Mouse (Mus musculus) hindbrain, embryonic 15.5 days (tissue): ENCODE measurements around the gene Sprtn. TPM values are rescaled to one million over a fixed set of nuclear protein-coding genes. Genes with fewer than 3 reads are reported as not detected.
A peak's percentile ranks its signal among the peaks of the same experiment; 100 is the strongest.

Source experiments
- ATAC-seq: fragments of 200-750 bp; cut with Nextera tagmentation; 2 replicates; pipeline ENCODE4 v1.8.0; 2017; ENCODE audit warnings: low read depth, moderate number of reproducible peaks, moderate TSS enrichment; ENCODE audit not compliant: low FRiP score
- H3K27ac ChIP-seq: fragments of 300-500 bp; sonication (generic); replicated peaks from 2 replicates; pipeline ENCODE4 v1.5.1; 2015; ENCODE audit warnings: mild to moderate bottlenecking, inconsistent platforms
- H3K27me3 ChIP-seq: fragments of 300-500 bp; sonication (generic); 2 replicates; pipeline ENCODE4 v1.6.1; 2015; ENCODE audit warnings: control low read depth, inconsistent platforms
- H3K36me3 ChIP-seq: fragments of 300-500 bp; sonication (generic); 2 replicates; pipeline ENCODE4 v1.6.1; 2015; ENCODE audit warnings: control low read depth, inconsistent platforms
- H3K4me1 ChIP-seq: fragments of 300-500 bp; sonication (generic); replicated peaks from 2 replicates; pipeline ENCODE4 v1.6.1; 2015; ENCODE audit warnings: control low read depth, inconsistent platforms
- H3K4me2 ChIP-seq: fragments of 300-500 bp; sonication (generic); 2 replicates; pipeline ENCODE4 v1.6.1; 2015; ENCODE audit warnings: moderate library complexity, mild to moderate bottlenecking, inconsistent platforms
- H3K4me3 ChIP-seq: fragments of 300-500 bp; sonication (generic); 2 replicates; pipeline ENCODE4 v1.5.1; 2015; ENCODE audit warnings: mild to moderate bottlenecking, inconsistent platforms
- H3K9ac ChIP-seq: fragments of 300-500 bp; sonication (generic); 2 replicates; pipeline ENCODE4 v1.6.1; 2015; ENCODE audit warnings: inconsistent platforms
- H3K9me3 ChIP-seq: fragments of 300-500 bp; sonication (generic); 2 replicates; pipeline ENCODE4 v1.6.1; 2016; ENCODE audit warnings: control low read depth, inconsistent platforms
- WGBS: fragments of 180-500 bp; shearing (Covaris S2); methylation state at CpG from one replicate; pipeline ENCODE4 v1.1.7; 2015; 5-methylcytosine and 5-hydroxymethylcytosine counted together
- polyA plus RNA-seq: library from polyadenylated mRNA; unstranded; fragments of >200 nt; fragmentation: Nextera tagmentation; extraction: Ambion mirVana; gene quantifications from 2 replicates; pipeline ENCODE4 v1.2.1, GENCODE M21; 2015

Sprtn gene
- 8.8 and 9.3 TPM in 2 replicates for polyA plus RNA-seq

DNA sequence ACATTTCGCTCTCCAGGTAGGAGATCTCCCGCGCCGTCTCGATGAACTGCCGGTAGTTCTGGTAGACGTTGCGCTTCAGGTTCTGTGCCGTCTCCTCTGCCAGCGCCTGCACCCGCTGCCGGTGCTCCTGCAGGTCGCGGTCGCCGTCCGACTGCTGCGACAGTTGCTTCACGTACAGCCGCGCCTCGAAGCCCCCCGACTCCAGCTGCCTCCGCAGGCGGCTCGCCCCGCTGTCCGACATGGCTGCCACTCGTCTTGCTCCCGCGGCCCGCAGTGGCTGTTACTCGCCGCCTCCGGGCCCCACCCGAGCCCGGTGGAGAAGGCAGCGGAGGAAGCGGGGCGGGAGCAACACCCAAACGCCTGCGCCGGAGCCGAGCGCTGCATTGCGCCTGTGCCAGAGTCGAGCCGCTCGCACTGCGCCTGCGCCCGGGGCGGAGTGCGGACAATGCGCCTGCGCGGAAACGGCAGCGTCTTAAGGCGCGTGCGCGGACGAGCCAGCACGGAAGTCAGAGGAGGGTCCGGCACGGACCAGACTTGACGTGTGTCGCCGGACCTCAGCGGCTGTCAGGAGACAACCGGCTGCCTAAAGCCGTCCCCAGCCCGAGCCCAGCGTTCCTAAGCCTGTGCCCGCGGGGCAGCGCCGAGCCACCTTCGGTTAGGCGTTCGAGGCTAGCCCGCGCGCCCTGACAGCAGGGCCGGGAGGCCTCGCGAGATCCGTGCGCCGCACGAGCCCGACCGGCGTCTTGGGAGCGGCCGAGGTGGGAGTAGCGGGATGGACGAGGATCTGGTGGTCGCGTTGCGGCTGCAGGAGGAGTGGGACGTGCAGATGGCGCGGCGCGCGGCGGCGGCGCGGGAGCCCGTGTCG lies at the start of gene Sprtn, which contains the start of gene Exoc8:
Sprtn (plus strand) TSS at position 501 of the 865 bp plus-strand sequence.
Exoc8 (minus strand) TSS at position 320 of the 865 bp plus-strand sequence.
- Histone ChIP-seq H3K9ac (peak within 1 kb of the TSS; percentile 85), H3K36me3 (peaks cover 44% of the 10 kb centered on the region), H3K27ac (peak within 1 kb of the TSS; percentile 85), H3K4me1 (peaks cover 50% of the 10 kb centered on the region), H3K9me3 (no peaks in the 10 kb centered on the region), H3K4me2 (peak within 1 kb of the TSS; percentile 90), H3K4me3 (peak within 1 kb of the TSS; percentile 84), H3K27me3 (no peaks in the 10 kb centered on the region)
- peak; percentile 92 for ATAC-seq
- WGBS = under 1% methylated on average over 109 of the region's 114 CpGs

DNA sequence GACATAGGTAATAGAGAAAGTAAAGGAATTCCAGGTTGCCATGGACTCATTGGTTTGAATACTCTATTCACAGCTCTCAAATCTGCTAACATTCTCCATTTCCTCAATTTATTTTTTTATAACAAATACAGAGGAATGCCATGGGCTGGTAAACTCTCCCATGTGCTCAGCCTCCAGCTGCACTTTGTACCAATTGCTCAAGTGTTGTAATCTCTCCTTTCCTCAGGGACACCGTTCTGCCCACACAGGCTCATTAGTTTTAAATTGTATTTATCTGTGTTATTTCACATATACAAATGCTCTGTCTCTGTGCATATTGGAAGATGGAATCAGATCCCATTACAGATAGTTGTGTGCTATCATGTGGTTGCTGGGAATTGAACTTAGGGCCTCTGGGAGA lies 44.2 kb upstream of the Sprtn start:
- peaks cover 4% of the 10 kb centered on the region for H3K9me3 ChIP-seq
- no peak overlapping the region for H3K9ac ChIP-seq
- H3K27ac ChIP-seq = no peak overlapping the region
- 91% methylated on average over 1 of the region's 1 CpGs for WGBS
- no peak for ATAC-seq
- no peaks in the 10 kb centered on the region for H3K27me3 ChIP-seq
- H3K4me1 ChIP-seq = no peaks in the 10 kb centered on the region
- H3K4me2 ChIP-seq = no peak overlapping the region
- H3K4me3 ChIP-seq = no peak overlapping the region
- H3K36me3 ChIP-seq = peaks cover 50% of the 10 kb centered on the region

DNA sequence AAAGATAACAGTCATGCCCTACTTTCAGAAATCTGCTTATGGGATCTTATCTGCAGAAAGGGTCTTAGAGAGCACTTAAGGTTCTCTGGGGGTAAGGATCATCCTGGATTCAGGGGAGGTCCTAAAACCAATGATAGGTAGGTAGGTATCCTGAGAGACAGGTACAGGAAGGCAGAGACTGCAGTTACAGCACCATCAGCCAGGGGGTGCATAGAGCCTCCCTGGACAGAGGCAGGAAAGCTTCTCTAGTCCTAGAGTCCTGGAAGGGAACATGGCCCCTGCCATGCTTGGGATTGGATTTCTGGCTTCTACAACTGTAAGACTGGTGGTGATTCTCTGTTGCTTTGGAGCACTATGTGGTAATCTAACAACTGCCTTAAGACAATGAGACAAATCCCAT lies 38.2 kb upstream of the Sprtn start:
- Histone ChIP-seq H3K36me3 (peaks cover 47% of the 10 kb centered on the region), H3K27ac (no peak overlapping the region), H3K4me2 (no peak overlapping the region), H3K4me1 (peaks cover 17% of the 10 kb centered on the region), H3K27me3 (no peaks in the 10 kb centered on the region), H3K9me3 (peaks cover 1% of the 10 kb centered on the region; the same call in 1 of the 2 replicates), H3K4me3 (no peak overlapping the region), H3K9ac (no peak overlapping the region)
- no peak for ATAC-seq

DNA sequence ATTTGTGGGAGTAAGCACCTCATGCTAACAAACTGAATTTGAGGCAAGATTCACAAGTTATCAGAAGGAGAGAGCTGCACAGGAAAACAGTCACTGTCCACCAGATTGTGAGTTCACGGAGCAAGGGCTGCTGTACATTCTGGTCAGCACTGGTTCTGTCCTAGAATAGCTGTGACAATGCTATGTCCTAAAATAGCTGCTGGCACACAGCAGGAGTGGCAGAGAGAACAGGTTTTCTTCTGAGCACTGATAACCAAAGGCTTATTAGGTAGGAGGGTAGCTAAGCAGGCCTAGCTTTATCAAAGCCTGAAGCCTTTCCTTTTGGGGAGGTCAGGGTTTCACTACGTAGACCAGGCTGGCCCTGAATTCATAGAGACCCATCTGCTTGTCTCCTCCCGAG lies 37.5 kb upstream of the Sprtn start:
- Histone ChIP-seq H3K36me3 (peaks cover 40% of the 10 kb centered on the region), H3K9ac (no peak overlapping the region), H3K4me1 (peaks cover 23% of the 10 kb centered on the region), H3K4me3 (no peak overlapping the region), H3K4me2 (no peak overlapping the region), H3K27me3 (no peaks in the 10 kb centered on the region), H3K9me3 (no peaks in the 10 kb centered on the region; the same call in 1 of the 2 replicates), H3K27ac (no peak overlapping the region)
- WGBS = 95% methylated on average over 3 of the region's 3 CpGs
- no peak for ATAC-seq

DNA sequence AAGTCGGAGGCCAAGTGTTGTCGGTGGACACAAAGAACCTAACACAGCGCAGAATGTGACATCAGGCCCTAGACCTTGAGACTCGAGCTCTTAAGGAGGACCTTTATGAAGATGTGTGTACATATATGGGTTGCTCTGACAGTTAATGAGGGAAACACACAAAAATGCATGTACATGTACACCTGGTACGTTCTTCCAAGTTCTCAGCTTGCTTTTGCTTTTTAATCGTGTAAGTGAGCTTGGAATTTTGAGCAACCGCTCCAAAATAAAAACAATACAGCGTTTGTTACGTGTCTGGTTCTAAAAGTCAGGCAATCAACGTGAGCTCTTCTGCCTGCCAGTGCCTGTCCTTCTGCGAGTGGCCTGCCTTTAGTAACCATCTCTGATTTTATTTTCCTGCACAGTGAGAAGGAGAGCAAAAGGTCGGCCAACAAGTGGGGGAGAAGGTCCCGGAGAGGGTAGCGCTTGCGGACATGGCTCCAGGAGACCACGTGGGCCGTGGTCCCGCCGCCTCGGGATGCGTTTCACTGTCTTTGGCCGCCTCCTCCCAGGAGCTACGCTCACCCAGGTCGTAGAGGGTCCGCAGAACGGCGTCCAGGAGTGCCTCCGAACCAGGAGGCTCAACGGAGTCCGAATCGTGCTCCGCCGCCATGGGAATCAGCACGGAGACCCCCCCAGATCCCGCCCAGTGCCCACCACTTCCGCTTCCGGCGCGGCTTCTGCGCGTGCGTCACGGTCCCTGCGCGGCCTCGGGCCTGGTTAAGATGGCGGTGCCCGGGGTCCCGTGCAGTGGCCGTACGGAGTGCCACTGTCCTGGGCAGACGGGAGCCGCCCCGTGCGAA lies 35.1 kb upstream of the Sprtn start, which contains the start of the genes Gnpat and 2810004N23Rik:
Gnpat (plus strand) TSS at position 713 of the 842 bp plus-strand sequence.
2810004N23Rik (minus strand) TSS at position 800 of the 842 bp plus-strand sequence.
- Histone ChIP-seq H3K27ac (peak within 1 kb of the TSS; percentile 94), H3K27me3 (no peaks in the 10 kb centered on the region), H3K9ac (peak within 1 kb of the TSS; percentile 100), H3K4me1 (peaks cover 23% of the 10 kb centered on the region), H3K36me3 (peaks cover 23% of the 10 kb centered on the region), H3K4me2 (peak within 1 kb of the TSS; percentile 84), H3K4me3 (peak within 1 kb of the TSS; percentile 94), H3K9me3 (no peaks in the 10 kb centered on the region)
- 1% methylated on average over 55 of the region's 55 CpGs for WGBS
- peak; percentile 99 for ATAC-seq

DNA sequence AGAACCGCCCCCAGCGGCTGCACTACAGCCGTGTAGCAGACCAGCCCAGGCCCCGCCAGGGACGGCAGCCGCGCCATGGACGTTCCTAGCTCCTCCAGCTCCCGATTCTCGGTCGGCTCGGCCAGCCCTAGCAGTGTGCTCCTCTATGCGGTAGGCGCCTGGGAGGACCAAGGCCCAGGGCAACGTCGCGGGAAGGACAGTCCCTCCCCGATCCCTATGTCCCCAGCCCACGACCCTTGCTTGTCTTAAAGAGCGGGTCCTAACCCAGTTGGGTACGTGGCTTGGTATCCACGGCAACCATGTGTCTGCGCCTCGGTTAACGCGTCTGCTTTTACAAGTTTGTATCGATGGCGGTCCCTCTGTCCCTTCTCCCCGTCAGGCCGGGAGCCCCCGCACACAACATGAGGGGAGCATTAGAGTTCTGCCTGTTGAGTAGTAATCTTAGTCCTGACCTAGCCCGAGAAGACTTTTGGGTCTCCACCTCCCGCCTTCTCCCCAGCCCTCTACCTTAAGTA lies 34.5 kb upstream of the Sprtn start:
- Histone ChIP-seq H3K27me3 (no peaks in the 10 kb centered on the region), H3K9me3 (no peaks in the 10 kb centered on the region), H3K4me2 (peak overlapping the region; percentile 84), H3K4me1 (peaks cover 23% of the 10 kb centered on the region), H3K4me3 (peak overlapping the region; percentile 94), H3K9ac (peak overlapping the region; percentile 100), H3K36me3 (peaks cover 16% of the 10 kb centered on the region), H3K27ac (peak overlapping the region; percentile 94)
- peak; percentile 90; the same call in 1 of the 2 replicates for ATAC-seq
- under 1% methylated on average over 33 of the region's 33 CpGs for WGBS

DNA sequence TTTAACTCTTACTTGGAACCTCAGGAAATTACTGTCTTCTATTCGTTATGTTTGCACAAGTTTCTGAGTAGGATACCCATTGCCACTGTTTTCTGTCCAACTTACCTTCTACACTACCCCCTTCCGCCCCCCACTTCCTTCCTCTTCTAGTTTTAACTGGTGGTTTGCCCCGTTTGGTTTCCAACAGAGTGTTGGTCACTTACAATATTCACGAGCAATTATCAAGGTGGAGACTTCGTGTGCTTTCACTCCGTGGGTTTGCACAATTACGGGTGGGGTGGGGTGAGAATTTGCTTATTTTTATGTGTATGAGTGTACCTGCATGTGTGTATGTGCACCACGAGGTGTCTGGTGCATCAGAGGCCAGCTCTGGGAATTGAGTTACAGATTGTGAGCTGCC lies 34.0 kb upstream of the Sprtn start:
- H3K4me1 ChIP-seq = peaks cover 23% of the 10 kb centered on the region
- H3K9ac ChIP-seq = peak overlapping the region; percentile 100
- no peaks in the 10 kb centered on the region for H3K27me3 ChIP-seq
- H3K4me3 ChIP-seq = peak overlapping the region; percentile 94
- H3K36me3 ChIP-seq = peaks cover 15% of the 10 kb centered on the region
- H3K4me2 ChIP-seq = peak overlapping the region; percentile 84
- no peak for ATAC-seq
- 23% methylated on average over 8 of the region's 8 CpGs for WGBS
- H3K27ac ChIP-seq = 0 out of 2 replicates have a peak overlapping the region, but pooled peaks have one; percentile 94
- H3K9me3 ChIP-seq = no peaks in the 10 kb centered on the region

DNA sequence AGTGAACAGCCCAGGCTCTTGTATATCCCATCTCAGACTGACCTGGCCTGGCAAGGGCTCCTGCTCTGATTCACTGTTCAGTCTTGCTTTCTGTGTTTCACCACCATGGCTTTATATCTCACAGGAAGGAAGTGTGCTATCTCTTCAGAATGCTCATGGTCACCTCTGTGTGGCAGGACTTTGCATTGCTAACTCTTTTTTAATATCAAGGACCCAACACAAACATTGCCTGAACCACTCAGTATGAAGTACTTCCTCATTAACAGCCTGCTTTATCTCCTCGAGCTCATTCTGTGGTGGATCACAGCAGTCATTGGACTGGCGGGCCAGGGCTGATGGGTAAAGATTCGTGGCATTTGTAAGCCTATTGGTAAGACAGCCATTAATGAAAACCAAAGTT lies 31.0 kb upstream of the Sprtn start:
- Histone ChIP-seq H3K36me3 (0 out of 2 replicates have a peak, but pooled peaks cover 5% of the 10 kb centered on the region), H3K9ac (no peak overlapping the region), H3K27me3 (no peaks in the 10 kb centered on the region), H3K27ac (no peak overlapping the region), H3K4me2 (no peak overlapping the region), H3K9me3 (no peaks in the 10 kb centered on the region), H3K4me1 (peaks cover 23% of the 10 kb centered on the region), H3K4me3 (no peak overlapping the region)
- no peak for ATAC-seq
- 88% methylated on average over 3 of the region's 3 CpGs for WGBS

DNA sequence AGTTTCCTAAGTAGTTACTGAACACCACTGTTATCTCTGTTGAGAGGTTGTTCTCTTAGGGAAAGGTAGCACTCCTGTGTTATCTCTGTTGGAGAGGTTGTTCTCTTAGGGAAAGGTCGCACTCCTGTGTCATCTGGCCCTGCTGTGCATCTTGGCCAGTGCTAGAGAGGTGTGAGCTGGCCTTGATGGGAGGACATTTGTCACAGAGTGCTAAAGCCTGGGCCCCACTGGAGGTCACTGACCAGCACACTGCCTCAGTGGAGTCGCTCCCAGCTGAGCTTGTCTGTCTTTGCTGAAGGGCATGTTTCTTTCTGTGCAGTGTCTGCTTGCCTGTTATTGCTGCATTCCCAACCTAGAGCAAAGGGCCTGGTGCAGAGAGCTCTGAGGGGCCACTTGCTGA lies 30.6 kb upstream of the Sprtn start:
- no peak overlapping the region for H3K27ac ChIP-seq
- no peak overlapping the region for H3K4me2 ChIP-seq
- H3K4me3 ChIP-seq = no peak overlapping the region

DNA sequence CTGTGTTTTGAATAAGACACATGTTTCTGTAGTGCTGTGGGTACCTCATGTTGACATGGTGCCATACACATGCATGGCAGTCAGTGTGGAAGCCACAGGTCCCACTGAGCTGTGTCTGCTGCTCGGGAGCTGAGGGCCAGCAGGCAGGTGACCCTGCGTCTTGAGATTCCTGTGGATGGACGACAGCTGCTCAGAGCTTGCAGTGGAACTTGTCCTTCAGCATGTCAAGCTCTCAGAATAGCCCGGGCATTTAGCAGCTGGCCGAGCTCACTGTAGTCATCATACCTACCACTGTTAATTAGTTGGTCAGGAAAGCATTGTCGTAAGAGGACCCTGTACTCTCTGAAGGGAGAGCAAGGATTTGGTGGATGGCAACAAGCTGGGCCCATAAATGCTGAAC lies 28.0 kb upstream of the Sprtn start:
- Histone ChIP-seq H3K9ac (no peak overlapping the region), H3K4me3 (no peak overlapping the region), H3K36me3 (peaks cover 35% of the 10 kb centered on the region), H3K9me3 (no peaks in the 10 kb centered on the region), H3K27ac (no peak overlapping the region), H3K4me2 (no peak overlapping the region), H3K4me1 (peaks cover 5% of the 10 kb centered on the region; the same call in 1 of the 2 replicates), H3K27me3 (no peaks in the 10 kb centered on the region)
- no peak for ATAC-seq
- WGBS = 88% methylated on average over 6 of the region's 6 CpGs

More for the DNA sequence above, 30.6 kb upstream of the Sprtn start:
- no peak for ATAC-seq
- H3K4me1 ChIP-seq = peaks cover 19% of the 10 kb centered on the region
- WGBS = 89% methylated on average over 2 of the region's 2 CpGs
- no peaks in the 10 kb centered on the region for H3K27me3 ChIP-seq
- H3K9me3 ChIP-seq = no peaks in the 10 kb centered on the region
- peaks cover 9% of the 10 kb centered on the region for H3K36me3 ChIP-seq
- H3K9ac ChIP-seq = no peak overlapping the region

DNA sequence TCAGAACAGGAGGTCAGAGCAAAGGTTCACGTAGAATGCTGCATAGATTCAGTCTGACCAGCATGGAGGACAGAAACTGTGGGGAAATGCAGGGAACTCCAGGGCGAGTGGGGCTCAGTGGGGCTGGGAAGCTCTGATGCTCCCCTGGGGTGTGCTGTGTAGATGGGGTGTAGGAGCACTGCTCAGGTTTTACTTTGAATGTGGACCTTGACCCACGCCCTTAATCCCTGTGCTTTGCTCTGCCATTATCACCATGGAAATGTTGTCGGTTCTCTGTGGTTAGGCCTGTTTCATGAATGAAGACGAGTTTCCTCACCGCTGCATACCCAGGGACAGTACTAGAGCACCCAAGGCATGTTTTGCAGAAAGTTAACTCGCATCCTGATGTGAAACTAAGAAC lies 26.2 kb upstream of the Sprtn start:
- H3K9ac ChIP-seq = no peak overlapping the region
- H3K9me3 ChIP-seq = no peaks in the 10 kb centered on the region
- no peak for ATAC-seq
- H3K27ac ChIP-seq = no peak overlapping the region
- H3K4me3 ChIP-seq = no peak overlapping the region
- H3K4me2 ChIP-seq = no peak overlapping the region
- no peaks in the 10 kb centered on the region for H3K4me1 ChIP-seq
- H3K36me3 ChIP-seq = peaks cover 42% of the 10 kb centered on the region
- H3K27me3 ChIP-seq = no peaks in the 10 kb centered on the region
- WGBS = 95% methylated on average over 7 of the region's 7 CpGs
